21 mouse cellular contexts compared by ENCODE assay signal in the genomic region with DNA sequence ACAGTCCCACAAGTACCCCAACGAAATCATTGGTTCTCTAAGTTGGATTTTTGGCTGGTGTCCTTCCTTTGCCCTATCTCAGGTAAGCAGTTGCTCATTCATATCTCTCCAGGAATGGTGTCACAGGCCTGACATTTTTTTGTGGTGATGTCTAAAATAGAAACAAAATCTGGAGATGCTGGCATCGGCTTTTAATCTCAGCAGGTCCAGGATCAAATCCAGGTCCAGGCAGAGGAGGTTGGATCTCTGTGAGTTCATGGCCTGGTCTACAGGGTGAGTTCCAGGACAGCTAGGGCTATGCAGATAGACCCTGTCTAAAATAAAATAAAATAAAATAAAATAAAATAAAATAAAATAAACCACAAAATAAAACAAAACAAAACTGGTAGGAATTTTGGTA.
DNase-seq lines count a peak whose midpoint lies in the region; ATAC-seq lines count a peak whose summit lies in the region.
"Had no signal": no experiment of that assay in that cellular context is flagged by ENCODE, and none has a peak within 500 bp of the region (broad histone marks: within the 10 kb centered on the region; RNA-seq: fewer than 3 reads in every experiment).

No protein-coding gene starts in this region.

- H3K4me2 ChIP-seq in heart, embryonic 11.5 days = no peak overlapping the region
- H3K4me2 ChIP-seq: embryonic facial prominence, embryonic 13.5 days; forebrain, embryonic 12.5 days; heart, embryonic 15.5 days; hindbrain, embryonic 13.5 days had no signal

- H3K4me1 ChIP-seq in heart, embryonic 11.5 days (ENCODE audit: control insufficient read depth, insufficient read depth, low read length) = no peaks in the 10 kb centered on the region
- H3K4me1 ChIP-seq: embryonic facial prominence, embryonic 13.5 days; heart, embryonic 10.5 days; heart, embryonic 15.5 days had no signal

- H3K36me3 ChIP-seq in heart, embryonic 11.5 days (ENCODE audit: control insufficient read depth, insufficient read depth, low read length) = no peaks in the 10 kb centered on the region
- H3K36me3 ChIP-seq: embryonic facial prominence, embryonic 13.5 days; forebrain, embryonic 12.5 days; G1E; heart, embryonic 10.5 days; heart, embryonic 15.5 days; hindbrain, embryonic 13.5 days had no signal

- no peak overlapping the region for H3K9ac ChIP-seq in heart, embryonic 11.5 days (ENCODE audit: low read depth, low read length)
- H3K9ac ChIP-seq: embryonic facial prominence, embryonic 13.5 days; forebrain, embryonic 12.5 days; heart, embryonic 15.5 days; hindbrain, embryonic 13.5 days had no signal

- no peak overlapping the region for H3K27ac ChIP-seq in heart, embryonic 11.5 days (ENCODE audit: low read depth, low read length)
- H3K27ac ChIP-seq: embryonic facial prominence, embryonic 13.5 days; forebrain, embryonic 12.5 days; heart, embryonic 10.5 days; heart, embryonic 15.5 days; hindbrain, embryonic 13.5 days; hindbrain, postnatal 0 days had no signal

- DNase-seq in cerebellum, adult 11-12 months = peak; percentile 77
- peak; percentile 70 for DNase-seq in cerebellum, adult 8-10 months
- DNase-seq in cerebellum, postnatal 14 days = peak; percentile 74 to 87
- no peak for DNase-seq in layer of hippocampus, postnatal 14 days (ENCODE audit: low spot score in 2 of 2)
- no peak for DNase-seq in urinary bladder, postnatal 36 days (ENCODE audit: low spot score in 2 of 2)
- DNase-seq: adrenal gland, adult 8-10 months; adrenal gland, postnatal 36 days; gastrocnemius, postnatal 10 days; heart, adult 18-20 months; heart, postnatal 14 days; kidney, adult 18-20 months had no signal

- no peak overlapping the region for H3K4me3 ChIP-seq in heart, embryonic 11.5 days (ENCODE audit: low read depth, low read length)
- H3K4me3 ChIP-seq: embryonic facial prominence, embryonic 13.5 days; forebrain, embryonic 12.5 days; heart, embryonic 10.5 days; heart, embryonic 15.5 days; hindbrain, embryonic 13.5 days had no signal

- no peaks in the 10 kb centered on the region for H3K9me3 ChIP-seq in heart, embryonic 11.5 days (replicated peaks; ENCODE audit: control insufficient read depth, low read length)
- H3K9me3 ChIP-seq: embryonic facial prominence, embryonic 13.5 days; forebrain, embryonic 12.5 days; G1E; heart, embryonic 10.5 days; heart, embryonic 15.5 days; hindbrain, embryonic 13.5 days had no signal

- no peak for ATAC-seq in heart, embryonic 11.5 days (replicated peaks; ENCODE audit: insufficient number of reproducible peaks, low FRiP score, low TSS enrichment)
- ATAC-seq: CD4-positive, CD25-positive, alpha-beta regulatory T cell, adult 4 months; forebrain, embryonic 16.5 days; hindbrain, postnatal 0 days had no signal

- 82% methylated on average over 2 of the region's 2 CpGs for WGBS in heart, embryonic 11.5 days (ENCODE audit: insufficient replicate concordance)

- no peaks in the 10 kb centered on the region for H3K27me3 ChIP-seq in heart, embryonic 11.5 days (ENCODE audit: control insufficient read depth, insufficient read depth, low read length)
- H3K27me3 ChIP-seq: embryonic facial prominence, embryonic 13.5 days; heart, embryonic 15.5 days; hindbrain, embryonic 13.5 days had no signal

Comparison
In these comparisons a context has a peak if more than half of its experiments do, and no peak if none do; other contexts are left out.
1. DNase-seq: peak in cerebellum, adult 11-12 months (single experiment), cerebellum, adult 8-10 months (single experiment) and cerebellum, postnatal 14 days (2 of 2); none in layer of hippocampus, postnatal 14 days (0 of 2) and urinary bladder, postnatal 36 days (0 of 2).